Mouse (Mus musculus) stomach, adult 2 months (tissue): ENCODE results near the gene Vmn1r61. TPM values are rescaled to one million over a fixed set of nuclear protein-coding genes. Genes with fewer than 3 reads are reported as not detected.

Source experiments
- polyA plus RNA-seq: library from polyadenylated mRNA; depleted of rRNA; stranded (reverse); fragments of >200 nt; gene quantifications from 2 replicates; pipeline ENCODE4 v1.2.3, GENCODE M21; 2012; rRNA removed

Vmn1r61 gene
- polyA plus RNA-seq, result not detected in 2 replicates

GRCm38 (mm10) chr7:5613195-5613594 lies at the start of gene Vmn1r61:
Gene Vmn1r61, minus strand, starts transcription at chr7:5613295.

Other genes with a start within 250 kb of the Vmn1r61 start
- not detected in 2 replicates for gene Vmn1r58, start 199.9 kb downstream of the Vmn1r61 start, polyA plus RNA-seq
- not detected in 2 replicates for gene Vmn1r59, start 156.5 kb downstream of the Vmn1r61 start, polyA plus RNA-seq
- not detected in 2 replicates for gene Vmn2r28, start 119.3 kb downstream of the Vmn1r61 start, polyA plus RNA-seq
- gene Vmn1r60, start 66.0 kb downstream of the Vmn1r61 start, polyA plus RNA-seq, result not detected in 2 replicates
- not detected in 2 replicates for gene Vmn1r62, start 60.3 kb upstream of the Vmn1r61 start, polyA plus RNA-seq
- gene Vmn1r63, start 192.2 kb upstream of the Vmn1r61 start, polyA plus RNA-seq, result not detected in 2 replicates